Mouse (Mus musculus) hindbrain, embryonic 16.5 days (tissue): ENCODE measurements around the gene 1700080O16Rik. TPM values are rescaled to one million over a fixed set of nuclear protein-coding genes. Genes with fewer than 3 reads are reported as not detected.

Source experiments
- polyA plus RNA-seq: library from polyadenylated mRNA; unstranded; fragments of >200 nt; fragmentation: Nextera tagmentation; extraction: Ambion mirVana; gene quantifications from 2 replicates; pipeline ENCODE4 v1.2.1, GENCODE M21; 2015

1700080O16Rik gene
- polyA plus RNA-seq, 1 experiment from 2014 or later = not detected

Other genes with a start within 250 kb of the 1700080O16Rik start
- gene Usp26, start 171.5 kb downstream of the 1700080O16Rik start, polyA plus RNA-seq = not detected in 2 replicates
- 8.2 and 13.6 TPM in 2 replicates for gene Gpc4, start 192.5 kb upstream of the 1700080O16Rik start, polyA plus RNA-seq